Mouse (Mus musculus) MEL (cell line): ENCODE results near the gene Sez6l. TPM values are rescaled to one million over a fixed set of nuclear protein-coding genes. Genes with fewer than 3 reads are reported as not detected.

ENCODE experiments used
- DNase-seq: peaks from one replicate; pipeline ENCODE4 v3.0.0; 2011; ENCODE audit warnings: low read depth, low spot score
- H3K27ac ChIP-seq: 2 replicates; pipeline ENCODE4 v1.5.1; 2012; ENCODE audit warnings: low read depth, mild to moderate bottlenecking, control low read depth, low read length, moderate library complexity; ENCODE audit not compliant: control insufficient read depth
- H3K27me3 ChIP-seq, 2 experiments: fragments of 150-350 bp in 1 of 2; sonication (generic) in 1 of 2; 2 replicates each; pipeline ENCODE4 v1.6.1; 2012; ENCODE audit warnings: low read length in 2 of 2, mild to moderate bottlenecking in 2 of 2, improper control_type of control experiment in 1 of 2, moderate library complexity in 1 of 2; ENCODE audit not compliant: insufficient read depth in 2 of 2, control insufficient read depth in 1 of 2
- H3K36me3 ChIP-seq, 2 experiments: 2 replicates each; pipeline ENCODE4 v1.6.1; 2012 to 2014; ENCODE audit warnings: low read length in 2 of 2, improper control_type of control experiment in 1 of 2, inconsistent platforms in 1 of 2, mild to moderate bottlenecking in 1 of 2; ENCODE audit not compliant: insufficient read depth in 2 of 2, control insufficient read depth in 1 of 2
- H3K4me1 ChIP-seq, 2 experiments: fragments of 150-350 bp in 1 of 2; sonication (generic) in 1 of 2; 2 replicates each; pipeline ENCODE4 v1.6.1; 2012; ENCODE audit warnings: low read length in 2 of 2, improper control_type of control experiment in 1 of 2, mild to moderate bottlenecking in 1 of 2; ENCODE audit not compliant: insufficient read depth in 2 of 2, control insufficient read depth in 1 of 2
- H3K4me3 ChIP-seq, 2 experiments: fragments of 150-350 bp in 1 of 2; sonication (generic) in 1 of 2; 2 replicates each; pipeline ENCODE4 v1.5.1; 2012; ENCODE audit warnings: low read depth in 2 of 2, low read length in 2 of 2, mild to moderate bottlenecking in 2 of 2, moderate library complexity in 2 of 2, control low read depth in 1 of 2, improper control_type of control experiment in 1 of 2; ENCODE audit not compliant: control insufficient read depth in 1 of 2, insufficient read depth in 1 of 2
- H3K79me2 ChIP-seq: 2 replicates; pipeline ENCODE4 v1.6.1; 2012; ENCODE audit warnings: mild to moderate bottlenecking, low read length, moderate library complexity; ENCODE audit not compliant: control insufficient read depth, poor library complexity, insufficient read depth
- H3K9ac ChIP-seq: 2 replicates; pipeline ENCODE4 v1.6.1; 2012; ENCODE audit warnings: low read depth, mild to moderate bottlenecking, control low read depth, low read length, moderate library complexity; ENCODE audit not compliant: control insufficient read depth, poor library complexity, severe bottlenecking
- H3K9me3 ChIP-seq: fragments of 150-350 bp; sonication (generic); replicated peaks from 2 replicates; pipeline ENCODE4 v1.6.1; 2012; ENCODE audit warnings: mild to moderate bottlenecking, low read length, improper control_type of control experiment, moderate library complexity; ENCODE audit not compliant: insufficient read depth
- BHLHE40 ChIP-seq: IDR thresholded peaks from 2 replicates; pipeline ENCODE4 v1.6.1; 2012; ENCODE audit warnings: low read depth, mild to moderate bottlenecking, inconsistent platforms, low read length, improper control_type of control experiment, borderline replicate concordance
- CHD1 ChIP-seq: IDR thresholded peaks from 2 replicates; pipeline ENCODE4 v1.6.1; 2012; ENCODE audit warnings: low read depth, mild to moderate bottlenecking, inconsistent platforms, low read length, improper control_type of control experiment
- CHD2 ChIP-seq: IDR thresholded peaks from 2 replicates; pipeline ENCODE4 v1.6.1; 2011; ENCODE audit warnings: low read length, improper control_type of control experiment
- CTCF ChIP-seq, 3 experiments: IDR thresholded peaks in 2 of 3; conservative IDR thresholded peaks in 1 of 3; 2 replicates each; pipeline ENCODE4 v1.5.1; 2011 to 2012; ENCODE audit warnings: low read length in 3 of 3, low read depth in 2 of 3, mild to moderate bottlenecking in 2 of 3, improper control_type of control experiment in 1 of 3, inconsistent platforms in 1 of 3, mixed read lengths in 1 of 3, moderate library complexity in 1 of 3; ENCODE audit not compliant: control insufficient read depth in 1 of 3, insufficient read depth in 1 of 3, poor library complexity in 1 of 3, severe bottlenecking in 1 of 3
- ETS1 ChIP-seq: IDR thresholded peaks from 2 replicates; pipeline ENCODE4 v1.6.1; 2012; ENCODE audit warnings: low read depth, mild to moderate bottlenecking, inconsistent platforms, low read length, improper control_type of control experiment, moderate library complexity
- GABPA ChIP-seq: IDR thresholded peaks from 2 replicates; pipeline ENCODE4 v1.6.1; 2012; ENCODE audit warnings: low read depth, mild to moderate bottlenecking, inconsistent platforms, low read length, improper control_type of control experiment, moderate library complexity
- GATA1 ChIP-seq: IDR thresholded peaks from 2 replicates; pipeline ENCODE4 v1.6.1; 2011; ENCODE audit warnings: low read depth, low read length, improper control_type of control experiment
- JUND ChIP-seq: IDR thresholded peaks from 2 replicates; pipeline ENCODE4 v1.6.1; 2011; ENCODE audit warnings: low read depth, mild to moderate bottlenecking, improper control_type of control experiment, low read length
- MAZ ChIP-seq: IDR thresholded peaks from 2 replicates; pipeline ENCODE4 v1.6.1; 2012; ENCODE audit warnings: low read depth, mild to moderate bottlenecking, inconsistent platforms, low read length, improper control_type of control experiment
- MXI1 ChIP-seq: IDR thresholded peaks from 2 replicates; pipeline ENCODE4 v1.6.1; 2011; ENCODE audit warnings: mild to moderate bottlenecking, low read depth, low read length, improper control_type of control experiment
- MYB ChIP-seq: IDR thresholded peaks from 2 replicates; pipeline ENCODE4 v1.6.1; 2011; ENCODE audit warnings: mild to moderate bottlenecking, low read depth, low read length, improper control_type of control experiment
- MYC ChIP-seq: IDR thresholded peaks from 2 replicates; pipeline ENCODE4 v1.6.1; 2011; ENCODE audit warnings: low read depth, mild to moderate bottlenecking, low read length, improper control_type of control experiment, moderate library complexity
- NELFE ChIP-seq: IDR thresholded peaks from 2 replicates; pipeline ENCODE4 v1.6.1; 2011; ENCODE audit warnings: low read depth, low read length, improper control_type of control experiment
- NRF1 ChIP-seq: IDR thresholded peaks from 2 replicates; pipeline ENCODE4 v1.6.1; 2014; ENCODE audit warnings: low read depth, mild to moderate bottlenecking, inconsistent platforms, low read length, improper control_type of control experiment, moderate library complexity; ENCODE audit not compliant: poor library complexity, insufficient read depth, severe bottlenecking
- POLR2A ChIP-seq, 2 experiments: IDR thresholded peaks; 2 replicates each; pipeline ENCODE4 v1.6.1; 2011 to 2012; ENCODE audit warnings: low read length in 2 of 2, mild to moderate bottlenecking in 2 of 2, control low read depth in 1 of 2, improper control_type of control experiment in 1 of 2, low read depth in 1 of 2, moderate library complexity in 1 of 2; ENCODE audit not compliant: control insufficient read depth in 1 of 2, insufficient read depth in 1 of 2, poor library complexity in 1 of 2
- SIN3A ChIP-seq: IDR thresholded peaks from 2 replicates; pipeline ENCODE4 v1.6.1; 2012; ENCODE audit warnings: low read length, improper control_type of control experiment, inconsistent platforms
- TBP ChIP-seq: IDR thresholded peaks from 2 replicates; pipeline ENCODE4 v1.8.0; 2011; ENCODE audit warnings: low read depth, low read length, improper control_type of control experiment
- TCF12 ChIP-seq: IDR thresholded peaks from 2 replicates; pipeline ENCODE4 v1.6.1; 2014; ENCODE audit warnings: low read depth, mild to moderate bottlenecking, inconsistent platforms, low read length, improper control_type of control experiment, moderate library complexity
- UBTF ChIP-seq: IDR thresholded peaks from 2 replicates; pipeline ENCODE4 v1.6.1; 2012; ENCODE audit warnings: low read depth, mild to moderate bottlenecking, inconsistent platforms, low read length, improper control_type of control experiment, moderate library complexity, borderline replicate concordance; ENCODE audit not compliant: insufficient read depth
- ZKSCAN1 ChIP-seq: IDR thresholded peaks from 2 replicates; pipeline ENCODE4 v1.6.1; 2012; ENCODE audit warnings: low read depth, mild to moderate bottlenecking, inconsistent platforms, low read length, improper control_type of control experiment, moderate library complexity
- ZMIZ1 ChIP-seq: IDR thresholded peaks from 2 replicates; pipeline ENCODE4 v1.6.1; 2012; ENCODE audit warnings: low read depth, mild to moderate bottlenecking, inconsistent platforms, low read length, improper control_type of control experiment, moderate library complexity
- ZNF384 ChIP-seq: IDR thresholded peaks from 2 replicates; pipeline ENCODE4 v1.6.1; 2012; ENCODE audit warnings: low read depth, mild to moderate bottlenecking, inconsistent platforms, low read length, improper control_type of control experiment
- polyA plus RNA-seq, 2 experiments: library from polyadenylated mRNA; stranded (reverse) in 1 of 2; unstranded in 1 of 2; fragments of >175 nt in 1 of 2; fragments of >200 nt in 1 of 2; gene quantifications; 2 replicates each; pipeline versions ENCODE4 v1.2.1 to v1.2.4; 2012; ENCODE audit warnings: low replicate concordance in 2 of 2, low read depth in 1 of 2; ENCODE audit not compliant: insufficient read length in 2 of 2, insufficient read depth in 1 of 2, missing spikeins in 1 of 2
- total RNA-seq: library from RNA; depleted of rRNA; stranded (reverse); fragments of 300-350 nt; gene quantifications from 2 replicates; pipeline ENCODE4 v1.2.3, GENCODE M21; 2012

Gene Sez6l
- total and polyA plus RNA-seq, 3 experiments: not detected

GRCm38 (mm10) chr5:112556640-112557039, 20.3 kb downstream of the Sez6l start:
- Histone ChIP-seq H3K9ac (no peak overlapping the region), H3K9me3 (no peaks in the 10 kb centered on the region), H3K4me1 (no peaks in the 10 kb centered on the region), H3K79me2 (no peaks in the 10 kb centered on the region), H3K27ac (no peak overlapping the region), H3K4me3 (no peak overlapping the region), H3K27me3 (no peaks in the 10 kb centered on the region), H3K36me3 (no peaks in the 10 kb centered on the region)
- DNase-seq: no peak
- no peak for TF ChIP-seq UBTF
- TF ChIP-seq ETS1: no peak
- no peak for TF ChIP-seq NRF1

DNA sequence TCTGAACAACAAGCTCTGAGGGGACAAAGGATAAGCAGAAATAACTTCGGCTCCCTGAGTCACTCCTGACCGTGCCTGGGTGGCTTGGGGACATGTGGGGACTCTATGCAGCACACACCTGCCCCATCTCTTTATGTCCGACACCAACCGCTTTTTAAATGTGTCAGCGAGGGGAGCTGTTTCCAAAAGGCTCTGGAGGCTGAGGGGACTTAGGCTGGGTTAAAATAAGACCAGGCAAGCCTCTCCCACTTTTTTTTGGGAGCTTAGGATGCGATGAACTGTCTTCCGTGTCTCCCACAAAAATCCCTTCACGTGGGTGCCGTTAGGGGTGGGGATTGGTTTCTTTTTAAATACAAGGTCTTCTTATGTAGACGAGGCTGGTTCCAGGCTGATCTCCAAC, 22.5 kb downstream of the Sez6l start:
- no peak for TF ChIP-seq TBP
- TF ChIP-seq MYB: no peak
- no peak for TF ChIP-seq NRF1
- no peak for TF ChIP-seq CHD2
- no peak for TF ChIP-seq MXI1
- TF ChIP-seq NELFE: no peak
- TF ChIP-seq MAZ: no peak
- no peak for TF ChIP-seq SIN3A
- no peak for TF ChIP-seq TCF12
- TF ChIP-seq POLR2A (IDR thresholded peaks at IDR 0.05; ENCODE audit: control insufficient read depth in 1 of 2, insufficient read depth in 1 of 2, low read depth in 1 of 2, low read length in 2 of 2, poor library complexity in 1 of 2): no peak
- TF ChIP-seq CTCF (IDR thresholded peaks at IDR 0.05 in 2 of 3, conservative IDR thresholded peaks at IDR 0.05 in 1 of 3; ENCODE audit: control insufficient read depth in 1 of 3, insufficient read depth in 1 of 3, low read depth in 2 of 3, low read length in 3 of 3, poor library complexity in 1 of 3, severe bottlenecking in 1 of 3): no peak
- no peak for TF ChIP-seq GABPA
- TF ChIP-seq BHLHE40: no peak
- no peak for TF ChIP-seq ZKSCAN1
- no peak for TF ChIP-seq UBTF
- H3K79me2 ChIP-seq: no peaks in the 10 kb centered on the region
- H3K4me1 ChIP-seq: no peaks in the 10 kb centered on the region
- H3K27me3 ChIP-seq: no peaks in the 10 kb centered on the region
- no peaks in the 10 kb centered on the region for H3K9me3 ChIP-seq
- no peak overlapping the region for H3K27ac ChIP-seq
- no peak for DNase-seq
- H3K4me3 ChIP-seq: no peak overlapping the region
- no peaks in the 10 kb centered on the region for H3K36me3 ChIP-seq
- no peak overlapping the region for H3K9ac ChIP-seq

GRCm38 (mm10) chr5:112552786-112553185, 24.2 kb downstream of the Sez6l start:
- no peak for DNase-seq
- no peak overlapping the region for H3K27ac ChIP-seq
- H3K9me3 ChIP-seq: no peaks in the 10 kb centered on the region
- H3K36me3 ChIP-seq: no peaks in the 10 kb centered on the region
- no peaks in the 10 kb centered on the region for H3K79me2 ChIP-seq
- H3K27me3 ChIP-seq: no peaks in the 10 kb centered on the region
- H3K9ac ChIP-seq: no peak overlapping the region
- no peak overlapping the region for H3K4me3 ChIP-seq
- TF ChIP-seq POLR2A (IDR thresholded peaks at IDR 0.05; ENCODE audit: control insufficient read depth in 1 of 2, insufficient read depth in 1 of 2, low read depth in 1 of 2, low read length in 2 of 2, poor library complexity in 1 of 2) (no peak), CHD1 (no peak), JUND (no peak), NELFE (no peak), ZMIZ1 (no peak), GATA1 (no peak), CHD2 (no peak), MXI1 (no peak), MYC (no peak), TBP (no peak), ZNF384 (no peak)
- no peaks in the 10 kb centered on the region for H3K4me1 ChIP-seq
